Mouse (Mus musculus): ENCODE results near the gene Fam50a.

Gene Fam50a

DNA sequence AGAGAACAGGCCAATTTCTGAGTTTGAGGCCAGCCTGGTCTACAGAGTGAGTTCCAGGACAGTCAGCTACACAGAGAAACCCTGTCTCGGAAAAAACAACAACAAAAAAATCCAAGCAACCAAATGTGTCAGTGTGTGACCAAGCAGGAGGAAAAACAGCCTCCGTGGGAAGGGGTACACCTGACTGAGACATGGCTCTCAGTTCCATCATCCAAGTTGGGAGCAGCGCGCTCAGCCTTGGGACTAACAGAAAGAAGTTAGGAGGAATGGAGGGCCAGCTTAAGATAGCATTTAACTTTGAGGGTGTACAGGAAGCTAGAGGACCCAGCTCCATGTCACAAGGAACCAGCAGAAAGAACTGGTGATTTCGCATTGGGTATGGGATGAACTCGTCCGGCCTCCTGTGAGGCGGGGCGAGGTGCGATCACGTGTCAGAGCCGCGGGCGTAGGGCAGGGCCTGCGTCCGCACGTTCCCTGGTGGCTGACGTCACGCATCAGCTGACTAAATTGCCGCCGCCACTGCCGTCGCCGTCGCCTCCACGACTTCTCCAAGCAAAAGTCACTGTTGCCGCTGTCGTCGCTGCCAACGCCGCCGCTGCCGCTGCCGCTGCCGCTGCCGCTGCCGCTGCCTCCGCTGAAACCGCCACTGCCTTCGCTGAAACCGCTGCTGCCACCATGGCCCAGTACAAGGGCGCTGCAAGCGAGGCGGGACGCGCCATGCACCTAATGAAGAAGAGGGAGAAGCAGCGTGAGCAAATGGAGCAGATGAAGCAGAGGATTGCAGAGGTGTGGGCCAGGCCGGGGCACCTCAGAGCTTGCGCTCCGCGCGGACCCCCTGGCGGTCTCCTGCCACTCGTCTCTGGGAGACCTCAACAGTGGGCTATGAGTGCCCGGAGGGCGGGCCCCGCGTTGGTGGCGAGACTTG is at the start of gene Fam50a:
Gene Fam50a (plus strand): TSS at position 494 of the 925 bp plus-strand sequence.
- peak; percentile 83 to 86 for DNase-seq (ENCODE audit: low spot score in 2 of 2)

DNA sequence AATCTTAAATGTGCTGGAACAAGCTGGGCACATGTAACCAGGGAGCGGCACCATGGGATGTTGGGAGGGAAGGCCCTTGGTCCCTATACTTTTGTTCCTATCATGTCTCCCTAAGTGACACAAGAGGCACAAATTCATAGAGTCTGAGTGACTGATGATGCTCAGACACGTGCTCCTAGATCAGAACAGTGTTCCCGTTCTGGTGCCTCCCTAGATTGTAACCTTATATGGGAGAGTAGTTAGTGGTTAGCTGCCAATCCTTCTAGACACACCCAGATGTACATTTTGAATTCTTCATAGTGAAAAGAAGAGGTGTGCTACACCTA is 43.1 kb upstream of the Fam50a start:
- no peak for DNase-seq (ENCODE audit: low spot score in 2 of 2)

DNA sequence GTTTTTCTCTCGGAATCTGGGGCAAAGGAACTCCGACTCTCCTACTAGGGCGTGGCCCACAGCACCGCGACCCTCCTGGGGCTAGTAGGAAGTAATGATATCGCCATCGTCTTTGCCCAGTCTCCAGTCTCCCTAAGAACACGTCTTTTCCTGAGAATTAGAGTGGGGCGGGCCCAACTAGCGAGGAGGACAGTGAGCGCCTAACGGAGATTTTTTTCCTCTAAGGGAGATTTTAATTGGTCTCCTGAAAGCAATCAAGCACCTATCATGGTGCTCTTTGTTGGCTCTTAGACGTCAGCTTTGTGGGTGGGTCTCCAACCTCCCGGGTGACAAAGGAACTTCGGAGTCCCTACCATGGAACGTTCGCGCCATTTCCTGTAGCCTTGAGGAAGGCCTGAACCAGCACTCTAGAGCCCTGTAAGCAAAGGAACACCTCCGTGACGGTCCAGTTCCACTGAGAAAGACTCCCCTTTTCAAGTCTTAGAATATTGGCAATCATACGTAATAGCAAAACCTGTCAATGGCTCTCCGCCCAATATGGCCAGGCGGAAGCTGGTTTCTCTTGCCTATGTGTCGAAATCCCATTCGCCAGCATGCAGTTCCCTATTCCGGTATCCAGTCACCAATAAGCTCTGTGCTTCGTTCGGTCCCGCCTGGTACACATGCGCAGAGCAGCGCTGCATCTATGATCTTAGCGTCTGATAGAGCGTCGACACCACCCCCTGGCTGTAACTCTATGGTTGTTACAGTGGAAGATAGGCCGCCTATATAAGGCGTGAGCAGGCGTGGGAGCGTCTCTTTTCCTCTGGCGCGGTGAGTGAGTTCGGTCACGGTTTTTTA is 42.6 kb upstream of the Fam50a start, which contains the start of gene Rpl10:
Gene Rpl10 (plus strand): TSS at position 751 of the 840 bp plus-strand sequence.
- peak; percentile 86 to 91 for DNase-seq (ENCODE audit: low spot score in 2 of 2)

DNA sequence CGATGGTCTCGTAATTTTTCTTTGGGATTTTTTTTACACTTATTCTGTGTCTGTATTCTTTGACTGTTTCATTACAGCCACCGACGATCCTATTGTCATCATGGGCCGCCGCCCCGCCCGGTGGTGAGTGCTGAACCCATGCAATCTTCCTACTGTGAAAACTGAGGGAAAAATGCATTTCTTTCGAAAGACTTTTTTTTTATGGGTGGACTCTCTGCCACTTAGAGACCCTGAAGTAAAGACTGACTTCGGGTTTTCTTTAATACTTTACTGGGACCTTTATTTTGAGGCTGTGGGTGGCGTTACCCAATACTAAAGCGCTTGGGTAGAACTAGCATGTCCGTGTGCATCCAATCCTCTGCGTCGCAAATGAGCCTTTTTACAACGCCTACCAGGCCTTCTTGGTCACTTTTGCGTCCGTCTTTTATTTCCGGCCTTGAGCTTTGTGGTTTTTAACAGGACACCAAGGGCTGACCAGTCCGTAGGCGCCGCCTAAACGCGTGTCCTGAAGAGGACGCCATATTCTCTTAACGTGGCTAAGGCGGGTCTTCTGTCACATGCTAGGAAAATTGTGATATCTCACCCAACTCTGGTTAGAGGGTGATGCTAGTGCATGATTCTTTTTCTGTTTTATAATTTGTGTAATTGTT is 41.8 kb upstream of the Fam50a start:
- DNase-seq (ENCODE audit: low spot score in 2 of 2), result no peak

DNA sequence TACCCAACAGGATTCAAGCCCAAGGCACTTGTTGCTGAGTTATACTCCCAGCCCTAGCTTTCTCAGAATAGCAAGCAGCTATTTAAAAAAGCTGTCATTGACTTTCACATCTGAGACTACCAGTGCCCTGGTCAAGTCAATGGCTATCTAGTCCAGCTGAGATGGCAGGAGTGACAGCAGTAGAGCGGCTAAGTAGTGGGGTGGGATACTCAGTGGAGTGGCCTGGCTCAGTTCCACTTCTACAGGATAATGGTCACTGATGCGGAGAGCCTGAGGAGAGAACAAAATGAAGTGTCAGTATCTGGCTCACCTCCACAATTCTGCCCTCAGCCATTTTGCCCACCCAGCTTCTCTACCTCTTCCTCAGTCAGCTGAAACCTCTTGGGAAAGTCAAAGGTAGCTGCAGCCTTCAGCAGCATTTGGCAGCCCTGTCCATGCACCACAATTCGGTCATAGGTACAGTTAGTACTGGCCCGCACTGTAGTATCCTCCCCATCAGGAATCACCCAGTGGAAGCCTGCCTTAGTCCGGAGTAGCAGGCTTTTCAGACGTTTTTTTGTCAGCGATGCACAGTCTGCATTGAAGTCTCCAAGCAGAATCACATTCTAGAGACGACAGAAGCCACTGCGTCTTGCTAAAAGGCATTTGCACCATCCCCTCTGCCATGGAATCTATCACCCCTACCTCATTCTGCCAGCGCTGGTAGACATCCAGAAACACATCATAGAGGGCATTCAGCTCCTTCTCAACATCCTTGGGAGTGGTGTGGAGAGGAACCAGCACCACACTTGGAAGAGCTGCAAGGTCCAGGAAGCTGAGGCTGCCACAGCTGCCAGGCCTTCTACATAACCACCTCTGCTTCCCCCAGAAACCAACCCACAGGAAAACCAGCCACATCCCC is 39.2 kb upstream of the Fam50a start:
- DNase-seq (ENCODE audit: low spot score in 2 of 2), result no peak

DNA sequence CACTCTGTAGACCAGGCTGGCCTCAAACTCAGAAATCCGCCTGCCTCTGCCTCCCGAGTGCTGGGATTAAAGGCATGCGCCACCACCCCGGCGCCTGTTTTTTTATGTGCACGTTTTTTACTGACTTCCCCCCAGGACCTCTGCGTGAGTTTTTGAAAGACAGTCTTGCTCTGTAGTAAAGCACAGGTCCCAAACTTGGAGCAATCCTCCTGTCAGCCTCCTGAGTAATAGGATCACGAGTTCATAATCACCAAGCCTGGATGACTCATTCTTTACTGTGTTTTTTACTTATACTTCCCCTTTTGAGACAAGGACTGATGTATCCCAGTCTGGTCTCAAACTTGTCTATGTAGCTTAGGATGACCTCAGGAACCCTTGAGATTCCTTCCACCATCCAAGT is 34.9 kb upstream of the Fam50a start:
- no peak for DNase-seq (ENCODE audit: low spot score in 2 of 2)

DNA sequence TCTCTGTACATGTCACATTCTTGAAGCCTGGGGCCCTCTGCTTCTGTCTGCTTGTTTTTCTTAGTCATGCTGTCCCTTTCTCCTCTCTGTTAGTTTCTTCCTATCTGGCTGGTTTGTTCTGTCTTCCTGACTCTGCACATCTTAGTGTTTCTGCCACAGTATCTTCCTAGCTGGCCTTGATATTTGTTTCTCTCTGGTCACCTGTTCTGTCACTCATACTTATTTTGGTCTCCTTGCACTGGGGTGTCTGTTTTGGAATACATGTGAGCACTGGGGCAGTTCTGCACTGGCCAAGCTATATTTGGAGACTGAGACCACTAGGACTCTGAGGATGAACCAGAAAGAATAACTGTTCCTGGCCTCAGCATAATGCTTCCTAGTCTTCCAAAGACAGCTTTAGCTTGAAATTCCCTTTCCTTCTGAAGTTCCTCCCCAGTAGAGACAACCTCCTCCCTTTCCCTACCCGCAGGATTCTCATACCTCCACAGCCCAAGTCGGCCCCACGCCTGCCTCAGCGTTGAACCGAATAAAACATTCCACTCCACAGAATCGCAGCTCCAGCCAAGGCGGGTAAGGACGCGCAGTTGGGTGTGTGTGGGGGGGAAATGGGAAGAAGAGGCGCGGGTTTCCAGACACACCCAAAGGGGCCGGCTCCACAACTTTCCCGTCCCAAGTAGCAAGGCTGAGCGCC is 31.6 kb upstream of the Fam50a start:
- no peak for DNase-seq (ENCODE audit: low spot score in 2 of 2)

DNA sequence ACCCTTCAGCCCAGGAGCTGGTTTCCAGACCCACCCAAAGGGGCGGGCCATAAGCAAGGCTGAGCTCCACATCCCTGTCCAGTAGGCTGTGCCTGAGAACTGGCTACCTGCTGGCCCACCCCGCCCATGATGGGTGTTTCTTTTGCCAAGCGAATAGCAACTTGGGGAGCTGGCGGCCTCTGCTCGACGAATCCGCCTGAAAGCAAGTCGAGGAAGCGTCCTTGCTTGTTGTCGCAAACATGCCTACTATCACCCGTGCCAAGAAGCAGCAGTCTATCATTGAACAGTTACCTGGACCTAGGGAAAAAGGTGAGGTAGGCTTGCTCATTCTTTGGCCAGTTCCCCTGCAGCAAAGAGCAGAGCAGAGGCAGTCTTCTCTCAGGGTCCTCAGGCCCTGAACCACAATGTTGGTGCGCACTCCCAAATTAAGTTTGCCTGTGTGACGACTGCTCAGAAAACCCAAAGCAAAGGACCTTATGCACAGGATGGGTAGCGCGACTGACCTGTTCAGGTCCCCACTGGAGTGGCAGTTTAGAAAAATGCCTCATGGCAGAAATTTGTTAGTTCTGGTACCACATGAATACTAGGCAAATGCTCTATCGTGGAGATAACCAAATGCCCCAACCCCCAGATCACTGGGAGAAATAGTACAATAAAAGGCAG is 31.0 kb upstream of the Fam50a start, which contains the start of the genes Taz and Dnase1l1:
Gene Taz (plus strand): TSS at position 181 of the 663 bp plus-strand sequence.
Gene Dnase1l1 (minus strand): TSS at position 606 of the 663 bp plus-strand sequence.
- peak; percentile 35 to 42 for DNase-seq (ENCODE audit: low spot score in 2 of 2)

DNA sequence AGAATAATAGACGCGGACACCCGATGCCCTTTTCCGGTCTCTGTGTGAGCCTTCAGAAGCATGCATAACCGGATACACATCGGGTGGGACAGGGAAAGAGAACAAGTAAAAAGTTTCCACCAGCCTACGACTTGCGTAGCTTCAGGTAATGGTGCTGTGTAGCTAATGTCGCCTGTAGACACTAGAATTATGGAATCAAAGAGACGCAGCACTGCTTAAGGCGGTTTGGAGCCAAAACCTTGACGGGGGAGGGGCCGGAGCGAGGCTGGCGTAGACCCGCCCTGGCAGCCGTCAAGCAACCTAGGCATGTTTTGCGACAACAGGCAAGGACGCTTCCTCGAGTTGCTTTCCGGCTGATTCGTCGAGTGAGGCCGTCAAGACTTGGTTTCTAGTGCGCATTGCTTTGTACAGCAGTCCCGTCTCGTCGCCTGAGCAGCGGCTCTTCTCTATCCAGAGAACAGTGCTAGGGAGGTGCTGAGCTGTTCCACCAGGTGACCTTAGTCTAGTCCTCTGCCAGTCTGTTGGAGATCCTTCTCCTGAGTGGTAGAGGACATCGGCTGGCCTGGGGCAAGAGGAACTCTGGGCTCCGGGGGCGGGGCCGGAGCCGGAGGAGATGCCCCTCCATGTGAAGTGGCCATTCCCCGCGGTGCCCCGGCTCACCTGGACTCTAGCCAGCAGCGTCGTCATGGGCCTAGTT is 30.3 kb upstream of the Fam50a start:
- peak; percentile 78 to 85 for DNase-seq (ENCODE audit: low spot score in 2 of 2)

DNA sequence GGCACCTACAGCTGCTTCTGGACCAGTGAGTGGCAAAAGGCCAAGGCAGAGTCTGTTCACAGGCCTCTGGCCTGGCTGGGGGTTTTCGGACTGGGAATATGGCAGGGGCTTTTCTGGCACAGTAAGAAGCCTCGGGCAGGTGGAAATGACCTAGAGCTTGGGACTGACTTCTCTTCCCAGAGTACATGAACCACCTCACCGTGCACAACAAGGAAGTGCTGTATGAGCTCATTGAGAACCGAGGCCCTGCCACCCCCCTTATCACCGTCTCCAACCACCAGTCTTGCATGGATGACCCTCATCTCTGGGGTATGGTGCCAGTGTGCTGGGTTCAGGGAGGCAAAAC is 29.8 kb upstream of the Fam50a start:
- no peak for DNase-seq (ENCODE audit: low spot score in 2 of 2)

DNA sequence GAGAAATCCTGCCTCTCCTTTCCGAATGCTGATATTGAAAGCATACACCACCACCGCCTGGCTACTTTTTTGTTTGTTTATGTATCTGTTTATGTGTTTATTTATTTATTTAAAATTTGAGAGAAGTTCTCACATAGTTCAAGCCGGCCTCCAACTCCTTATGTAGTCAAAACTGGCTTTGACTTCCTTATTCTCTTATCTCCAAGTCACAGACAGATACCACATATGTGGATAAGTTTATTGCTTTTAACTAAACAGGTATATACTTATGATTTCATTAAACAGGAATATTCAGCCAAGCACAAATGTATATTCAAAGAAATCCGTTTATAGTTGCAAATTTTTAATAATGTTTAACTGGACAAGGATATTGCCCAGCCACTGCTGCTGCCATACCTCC is 19.4 kb upstream of the Fam50a start:
- DNase-seq (ENCODE audit: low spot score in 2 of 2), result no peak

DNA sequence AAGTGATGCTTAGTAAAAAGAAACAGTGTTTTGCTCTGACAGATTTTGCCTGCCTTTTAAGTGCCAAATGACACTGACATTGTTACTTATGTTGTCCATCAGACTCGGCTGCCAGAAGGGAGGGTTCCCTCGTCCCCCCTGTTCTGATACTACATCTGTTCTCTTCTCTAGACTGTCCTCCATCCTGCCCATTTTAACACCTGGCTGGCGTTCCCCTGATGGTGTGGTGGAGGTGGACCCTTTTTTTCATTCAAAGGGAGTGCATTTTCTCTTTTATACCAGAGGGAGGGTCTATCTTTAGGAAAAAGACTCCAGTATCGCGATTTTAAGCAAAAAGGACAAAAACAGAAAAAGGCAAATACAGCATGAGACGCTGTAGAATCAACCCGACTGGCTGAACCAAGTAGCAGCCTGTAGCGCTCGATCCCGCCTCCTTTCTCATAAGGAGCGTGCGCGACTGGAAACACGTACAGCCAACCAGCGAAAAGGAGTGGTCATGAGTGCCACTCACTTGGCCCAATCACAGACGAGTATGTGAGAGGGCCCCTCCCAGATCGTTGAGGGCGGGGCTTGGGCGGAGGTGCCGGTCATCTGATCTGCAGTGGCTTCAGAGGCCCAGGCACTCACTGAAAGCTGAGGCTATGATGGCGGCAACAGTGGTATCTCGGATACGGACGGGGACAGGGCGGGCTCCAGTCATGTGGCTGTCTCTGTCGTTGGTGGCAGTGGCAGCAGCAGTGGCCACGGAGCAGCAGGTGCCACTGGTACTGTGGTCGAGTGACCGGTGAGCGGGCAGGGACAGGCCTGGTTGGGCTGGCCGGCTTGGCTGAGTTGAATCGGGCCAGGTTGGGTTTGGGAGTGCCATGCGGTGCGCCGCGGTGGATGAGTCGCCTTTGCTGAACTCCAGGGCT is 16.0 kb upstream of the Fam50a start, which contains the start of gene Atp6ap1:
Gene Atp6ap1 (plus strand): TSS at position 560 of the 911 bp plus-strand sequence.
- DNase-seq (ENCODE audit: low spot score in 2 of 2), result peak; percentile 91 to 95

DNA sequence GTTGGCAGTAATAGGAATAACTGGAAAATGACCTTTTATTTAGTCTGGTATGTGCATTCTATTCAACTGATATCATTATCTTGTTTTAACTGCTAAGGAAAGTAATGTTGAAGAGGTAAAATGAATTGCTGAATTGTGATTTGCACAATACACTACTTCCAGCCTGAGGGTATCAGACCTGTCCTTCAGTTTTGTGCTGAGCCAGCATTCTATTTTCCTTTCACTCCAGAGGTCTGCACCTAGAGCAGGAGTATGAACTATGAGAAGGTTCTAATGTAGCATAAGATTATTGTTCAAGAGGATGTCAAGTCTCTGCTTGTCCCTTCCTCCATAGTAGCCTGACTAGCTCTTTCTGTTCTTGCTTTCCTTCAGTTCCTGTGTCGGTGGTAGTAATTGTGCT is 14.5 kb upstream of the Fam50a start:
- no peak for DNase-seq (ENCODE audit: low spot score in 2 of 2)

DNA sequence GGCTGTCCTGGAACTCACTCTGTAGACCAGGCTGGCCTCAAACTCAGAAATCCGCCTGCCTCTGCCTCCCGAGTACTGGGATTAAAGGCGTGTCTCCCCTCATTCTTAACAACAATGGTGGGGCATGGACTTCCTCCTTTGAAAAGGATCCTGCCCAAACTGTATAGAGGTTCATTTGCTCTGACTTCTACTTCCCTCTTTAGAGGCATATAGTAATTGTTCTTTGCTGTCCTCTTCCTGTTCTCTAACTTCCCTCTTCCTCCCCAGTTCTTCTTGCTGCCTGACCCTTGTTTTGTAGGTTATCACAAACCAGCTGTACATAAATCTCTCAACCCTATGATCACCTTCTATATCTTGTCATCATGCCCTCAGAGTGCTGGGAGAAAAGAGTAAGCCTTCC is 13.1 kb upstream of the Fam50a start:
- DNase-seq (ENCODE audit: low spot score in 2 of 2), result no peak

DNA sequence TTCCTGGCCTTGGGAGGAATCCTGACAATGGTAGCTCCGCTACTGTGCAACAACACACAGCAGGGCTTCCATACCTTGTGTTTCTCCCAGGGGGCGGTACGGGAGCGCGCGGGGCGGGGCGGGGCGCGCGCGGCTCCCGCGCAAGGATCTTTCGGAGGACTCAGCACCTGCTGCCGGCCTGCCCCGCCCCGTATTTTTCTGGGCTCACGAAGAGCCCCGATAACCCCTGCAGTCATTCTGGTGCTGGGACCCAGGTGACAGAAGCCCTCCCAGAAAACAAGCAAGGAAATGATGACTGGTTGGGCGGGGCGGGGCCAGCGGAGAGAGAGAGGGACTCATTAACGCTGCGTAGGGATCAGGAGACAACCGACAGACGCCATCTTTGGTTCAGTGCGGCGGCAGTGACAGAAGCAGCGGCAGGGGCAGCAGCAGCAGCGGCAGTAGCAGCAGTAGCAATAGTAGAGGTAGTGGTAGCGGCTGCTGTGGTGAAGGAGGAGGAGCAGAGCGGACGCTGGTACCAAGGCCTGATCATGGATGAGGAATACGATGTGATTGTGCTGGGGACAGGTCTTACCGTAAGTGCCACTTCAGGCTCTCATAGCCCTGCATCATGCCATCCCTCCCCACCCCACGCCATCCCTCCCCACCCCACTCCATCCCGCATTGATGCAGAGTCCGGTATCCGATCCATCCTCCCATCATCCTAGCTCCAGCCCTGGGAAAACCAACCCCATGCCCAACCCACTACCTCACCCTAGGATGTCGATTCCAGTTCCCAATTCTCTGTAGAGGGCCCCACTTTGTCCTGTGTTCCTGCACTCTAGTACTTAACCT is 7.7 kb upstream of the Fam50a start, which contains the start of gene Gdi1:
Gene Gdi1 (plus strand): TSS at position 132 of the 834 bp plus-strand sequence.
- peak; percentile 53 to 68 for DNase-seq (ENCODE audit: low spot score in 2 of 2)

DNA sequence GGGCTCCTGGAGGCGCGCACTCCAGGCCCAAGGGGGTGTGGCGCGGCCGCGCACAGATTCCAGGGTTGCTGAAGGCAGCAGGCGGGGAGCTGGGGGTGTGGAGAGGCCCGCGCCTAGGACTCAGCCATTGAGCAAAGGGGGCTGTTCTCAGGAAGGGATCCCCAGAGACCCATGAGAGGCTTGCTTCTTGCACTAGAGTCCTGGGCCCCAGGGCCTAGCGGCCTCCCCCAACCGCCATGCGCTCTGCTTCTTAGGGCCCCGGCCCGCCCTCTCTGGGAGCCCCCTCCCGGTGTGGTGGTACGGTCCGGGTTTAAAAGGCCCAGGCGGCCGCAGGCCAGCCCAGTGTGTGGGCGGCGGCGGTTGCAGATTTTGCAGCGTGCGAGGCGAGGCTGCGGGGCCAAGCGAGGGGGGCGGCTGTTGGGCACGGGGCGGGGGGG is 15.9 kb downstream of the Fam50a start, which contains the start of gene Plxna3:
Gene Plxna3 (plus strand): TSS at position 342 of the 437 bp plus-strand sequence.
- DNase-seq (ENCODE audit: low spot score in 2 of 2), result peak; percentile 36 to 59

DNA sequence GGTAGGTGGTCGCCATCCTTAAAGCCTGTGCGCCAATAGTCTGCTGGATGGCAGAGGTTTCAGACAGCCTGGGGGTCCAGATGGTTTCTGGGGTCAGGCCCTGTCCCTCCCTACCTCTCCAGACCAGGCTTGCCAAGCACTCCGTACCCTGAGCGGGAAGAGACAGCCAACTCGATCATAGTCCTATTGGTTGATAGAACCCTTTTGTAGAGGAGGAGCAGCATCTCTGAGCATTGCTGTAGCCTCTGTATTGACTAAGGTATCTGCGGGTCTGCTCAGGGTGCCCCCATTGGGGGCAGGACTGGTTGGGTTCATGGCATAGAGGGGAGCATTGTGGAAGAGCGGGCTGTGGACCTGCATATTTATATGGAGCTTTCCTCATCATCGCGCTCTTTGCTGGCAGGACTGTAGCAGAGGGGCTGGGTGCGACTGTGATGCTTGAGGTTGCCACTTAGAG is 16.4 kb downstream of the Fam50a start:
- peak in 1 of 2 experiments; percentile 16 for DNase-seq (ENCODE audit: low spot score in 2 of 2)
